Mouse (Mus musculus): ENCODE results near the gene Gal3st2c.
"Not testable (repeated sequence)": the region's sequence is repeated elsewhere in the genome, so short reads cannot be mapped to it uniquely, and the experiment has no call there.

GRCm38 (mm10) chr1:94058281-94058680, 68.0 kb downstream of the Gal3st2c start:
- not testable (repeated sequence) for TF ChIP-seq POLR2A (IDR thresholded peaks at IDR 0.05; ENCODE audit: insufficient read depth, low read length); EP300 (IDR thresholded peaks at IDR 0.05; ENCODE audit: insufficient read depth, low read depth, low read length)

All from ES-Bruce4 (cell line).